Mouse (Mus musculus) CH12.LX (cell line): ENCODE data around the gene H3f3b.

Source experiments
- CTCF ChIP-seq, 2 experiments: IDR thresholded peaks in 1 of 2; conservative IDR thresholded peaks in 1 of 2; 2 replicates each; pipeline ENCODE4 v1.5.1; 2011 to 2012; ENCODE audit warnings: low read depth in 2 of 2, low read length in 2 of 2, improper control_type of control experiment in 1 of 2, inconsistent platforms in 1 of 2, mild to moderate bottlenecking in 1 of 2, moderate library complexity in 1 of 2
- E2F4 ChIP-seq: IDR thresholded peaks from 2 replicates; pipeline ENCODE4 v1.6.1; 2011; ENCODE audit warnings: low read depth, low read length, improper control_type of control experiment; ENCODE audit not compliant: insufficient replicate concordance
- EP300 ChIP-seq: IDR thresholded peaks from 2 replicates; pipeline ENCODE4 v1.6.1; 2011; ENCODE audit warnings: low read length, improper control_type of control experiment
- KAT2A ChIP-seq: IDR thresholded peaks from 2 replicates; pipeline ENCODE4 v1.6.1; 2012; ENCODE audit warnings: low read length, improper control_type of control experiment, inconsistent platforms; ENCODE audit not compliant: insufficient replicate concordance
- POLR2A ChIP-seq: IDR thresholded peaks from 2 replicates; pipeline ENCODE4 v1.6.1; 2011; ENCODE audit warnings: low read depth, mild to moderate bottlenecking, improper control_type of control experiment, low read length
- RAD21 ChIP-seq: IDR thresholded peaks from 2 replicates; pipeline ENCODE4 v1.6.1; 2011; ENCODE audit warnings: low read depth, mild to moderate bottlenecking, low read length, improper control_type of control experiment, moderate library complexity
- USF2 ChIP-seq: conservative IDR thresholded peaks from 2 replicates; pipeline ENCODE4 v1.6.1; 2011; ENCODE audit warnings: low read depth, low read length, improper control_type of control experiment
- ZKSCAN1 ChIP-seq: IDR thresholded peaks from 2 replicates; pipeline ENCODE4 v1.6.1; 2012; ENCODE audit warnings: low read depth, inconsistent platforms, low read length, improper control_type of control experiment, borderline replicate concordance

- TF ChIP-seq POLR2A, result no peak
- no peak for TF ChIP-seq RAD21
- no peak for TF ChIP-seq KAT2A
- no peak for TF ChIP-seq ZKSCAN1
- TF ChIP-seq CTCF (conservative IDR thresholded peaks at IDR 0.05 in 1 of 2, IDR thresholded peaks at IDR 0.05 in 1 of 2; ENCODE audit: low read depth in 2 of 2, low read length in 2 of 2), result no peak
- TF ChIP-seq E2F4, result no peak
- TF ChIP-seq EP300, result no peak
- TF ChIP-seq USF2, result no peak
Measured at GRCm38 (mm10) chr11:116025056-116025845, 2.5 kb downstream of the H3f3b start.
